Comparison of ENCODE assay signal across 14 mouse cellular contexts in the genomic region with DNA sequence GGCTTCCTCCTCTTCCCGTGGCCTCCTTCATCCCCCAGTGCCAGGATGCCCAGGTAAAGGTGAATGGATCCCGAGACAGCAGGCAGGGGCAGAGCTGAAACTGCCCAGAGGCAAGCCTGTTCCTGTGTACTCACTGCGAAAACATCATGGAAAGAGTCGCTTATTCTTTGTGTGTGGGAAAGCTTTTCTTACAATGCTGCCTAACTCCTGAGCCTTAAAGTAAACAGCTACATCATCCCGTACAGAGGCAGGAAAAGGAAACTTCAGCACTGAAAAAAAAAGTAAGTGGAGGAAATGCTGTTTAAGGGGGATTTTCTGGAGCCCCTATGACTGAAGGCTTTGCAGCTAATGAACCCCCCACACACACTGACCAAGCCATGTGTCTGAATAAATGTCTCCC. TPM values are rescaled to one million over a fixed set of nuclear protein-coding genes. Genes with fewer than 3 reads are reported as not detected.
A peak's percentile ranks its signal among the peaks of the same experiment; 100 is the strongest.
DNase-seq lines count a peak whose midpoint lies in the region; ATAC-seq and TF ChIP-seq lines count a peak whose summit lies in the region.
"Had no signal": no experiment of that assay in that cellular context is flagged by ENCODE, and none has a peak within 500 bp of the region (broad histone marks: within the 10 kb centered on the region; RNA-seq: fewer than 3 reads in every experiment).

No protein-coding gene starts in this region.

- no peaks in the 10 kb centered on the region for H3K9me3 ChIP-seq in heart, embryonic 12.5 days (replicated peaks)
- no peaks in the 10 kb centered on the region for H3K9me3 ChIP-seq in intestine, embryonic 16.5 days (ENCODE audit: control insufficient read depth, low read length)
- H3K9me3 ChIP-seq: neural tube, embryonic 12.5 days had no signal

- no peak overlapping the region for H3K9ac ChIP-seq in heart, embryonic 12.5 days
- H3K9ac ChIP-seq in intestine, embryonic 16.5 days (ENCODE audit: low read depth, low read length), result no peak overlapping the region
- H3K9ac ChIP-seq: neural tube, embryonic 12.5 days had no signal

- no peak for DNase-seq in heart, postnatal 4 days
- no peak for DNase-seq in layer of hippocampus, adult 2 months (ENCODE audit: low spot score in 2 of 2)
- DNase-seq in layer of hippocampus, adult 11-12 months (ENCODE audit: low spot score), result no peak
- DNase-seq in cerebellum, adult 9-11 months, result no peak
- no peak for DNase-seq in adrenal gland, adult 18-20 months (ENCODE audit: low spot score in 2 of 2)
- DNase-seq: cerebellum, adult 8-10 months had no signal

- peak overlapping the region; percentile 65 for H3K27ac ChIP-seq in heart, embryonic 12.5 days (ENCODE audit: poor library complexity, severe bottlenecking)
- peak overlapping the region; percentile 67 for H3K27ac ChIP-seq in layer of hippocampus, adult 2 months
- H3K27ac ChIP-seq in brown adipose tissue, adult 24 weeks (replicated peaks; ENCODE audit: low read depth, low read length), result peak overlapping the region; percentile 99
- peak overlapping the region; percentile 62 for H3K27ac ChIP-seq in intestine, embryonic 16.5 days (ENCODE audit: low read length)
- H3K27ac ChIP-seq: macrophage; neural tube, embryonic 12.5 days had no signal

- TF ChIP-seq CTCF in layer of hippocampus, adult 2 months (conservative IDR thresholded peaks at IDR 0.05), result no peak

- no peaks in the 10 kb centered on the region for H3K27me3 ChIP-seq in heart, embryonic 12.5 days (replicated peaks)
- H3K27me3 ChIP-seq in intestine, embryonic 16.5 days (replicated peaks; ENCODE audit: control insufficient read depth, insufficient read depth, low read length), result no peaks in the 10 kb centered on the region
- H3K27me3 ChIP-seq: neural tube, embryonic 12.5 days had no signal

- no peak overlapping the region for H3K4me3 ChIP-seq in heart, embryonic 12.5 days
- H3K4me3 ChIP-seq in layer of hippocampus, adult 2 months, result no peak overlapping the region
- H3K4me3 ChIP-seq in brown adipose tissue, adult 24 weeks (ENCODE audit: insufficient read depth, low read depth, low read length), result peak overlapping the region; percentile 43
- H3K4me3 ChIP-seq in intestine, embryonic 16.5 days (ENCODE audit: low read length), result no peak overlapping the region
- H3K4me3 ChIP-seq: erythroblast, embryonic 14.5 days; neural tube, embryonic 12.5 days had no signal

- peaks cover 6% of the 10 kb centered on the region for H3K36me3 ChIP-seq in heart, embryonic 12.5 days
- no peaks in the 10 kb centered on the region for H3K36me3 ChIP-seq in intestine, embryonic 16.5 days (ENCODE audit: control insufficient read depth, insufficient read depth, low read length)
- H3K36me3 ChIP-seq: neural tube, embryonic 12.5 days had no signal

- peak; percentile 46; the same call in 1 of the 2 replicates for ATAC-seq in heart, embryonic 12.5 days (ENCODE audit: insufficient number of reproducible peaks, low FRiP score)
- no peak for ATAC-seq in intestine, embryonic 16.5 days

- H3K4me1 ChIP-seq in heart, embryonic 12.5 days (replicated peaks), result peaks cover 20% of the 10 kb centered on the region
- H3K4me1 ChIP-seq in brown adipose tissue, adult 24 weeks (ENCODE audit: control insufficient read depth, insufficient read depth, insufficient read length, low read length), result peaks cover 26% of the 10 kb centered on the region
- H3K4me1 ChIP-seq in intestine, embryonic 16.5 days (ENCODE audit: control insufficient read depth, insufficient read depth, low read length), result no peaks in the 10 kb centered on the region

- WGBS in heart, embryonic 12.5 days, result 69% methylated on average over 5 of the region's 5 CpGs
- 56% methylated on average over 5 of the region's 5 CpGs for WGBS in intestine, embryonic 16.5 days

- H3K4me2 ChIP-seq in heart, embryonic 12.5 days, result no peak overlapping the region
- H3K4me2 ChIP-seq in intestine, embryonic 16.5 days (ENCODE audit: low read depth, low read length), result no peak overlapping the region
- H3K4me2 ChIP-seq: neural tube, embryonic 12.5 days had no signal

RNA-seq across cellular contexts. Expression of a gene that starts 1.8 kb away (rescaled TPM):
- polyA plus RNA-seq in heart, embryonic 12.5 days (2016; fragmentation: Nextera tagmentation; extraction: Ambion mirVana), result 0.38 and 0.40 TPM in 2 replicates
- under 1 TPM in 1 of 2 experiments, not detected in 1; 0.12 TPM for total RNA-seq in heart, postnatal 4 days (2021)
- not detected for total RNA-seq in layer of hippocampus, adult 2 months (2021)
- not detected in 2 replicates for polyA plus RNA-seq in brown adipose tissue, adult 24 weeks (2012; ENCODE audit: insufficient read depth, insufficient read length, missing spikeins)
- polyA plus RNA-seq in intestine, embryonic 16.5 days (2015; fragmentation: Nextera tagmentation; extraction: Ambion mirVana), result 0.24 and 0.37 TPM in 2 replicates
- total RNA-seq in adrenal gland, adult 18-20 months (2021), result under 1 TPM in 1 of 2 experiments, not detected in 1; 0.19 TPM
- total RNA-seq: adrenal gland, postnatal 36 days; left cerebral cortex, adult 8-10 months had no signal
- polyA plus RNA-seq: macrophage had no signal
